Mouse (Mus musculus) bone marrow, adult 2 months (tissue): Measurements from ENCODE around the gene Mitd1. TPM values are rescaled to one million over a fixed set of nuclear protein-coding genes. Genes with fewer than 3 reads are reported as not detected.
A peak's percentile ranks its signal among the peaks of the same experiment; 100 is the strongest.

Experiments
- H3K27ac ChIP-seq: fragments of 200-500 bp; 2 replicates; pipeline ENCODE4 v1.5.1; 2012; ENCODE audit warnings: low read depth, mild to moderate bottlenecking, control low read depth, inconsistent platforms, low read length; ENCODE audit not compliant: control insufficient read depth, poor library complexity, insufficient read depth
- H3K4me1 ChIP-seq: fragments of 200-500 bp; 2 replicates; pipeline ENCODE4 v1.6.1; 2011; ENCODE audit warnings: low read length; ENCODE audit not compliant: control insufficient read depth, insufficient read depth
- H3K4me3 ChIP-seq: fragments of 200-500 bp; replicated peaks from 2 replicates; pipeline ENCODE3; 2011; ENCODE audit warnings: mild to moderate bottlenecking, low read depth, low read length, control low read depth; ENCODE audit not compliant: control insufficient read depth
- CTCF ChIP-seq: fragments of 200-500 bp; IDR thresholded peaks from 2 replicates; pipeline ENCODE4 v1.5.1; 2011; ENCODE audit warnings: low read length, control low read depth; ENCODE audit not compliant: control insufficient read depth, insufficient read depth
- POLR2A ChIP-seq: fragments of 200-500 bp; IDR thresholded peaks from 2 replicates; pipeline ENCODE4 v1.6.1; 2011; ENCODE audit warnings: low read depth, mild to moderate bottlenecking, control low read depth, low read length, borderline replicate concordance; ENCODE audit not compliant: control insufficient read depth
- WGBS: fragments of 180-500 bp; shearing (Covaris S2); methylation state at CpG from one replicate; pipeline ENCODE4 v1.1.7; 2018; 5-methylcytosine and 5-hydroxymethylcytosine counted together
- polyA plus RNA-seq: library from polyadenylated mRNA; stranded (reverse); fragments of >200 nt; gene quantifications from 2 replicates; pipeline ENCODE4 v1.2.4, GENCODE M21; 2011; ENCODE audit warnings: low replicate concordance; ENCODE audit not compliant: missing spikeins, insufficient read depth, insufficient read length

Mitd1 gene
- 14.1 and 15.3 TPM in 2 replicates for polyA plus RNA-seq

DNA sequence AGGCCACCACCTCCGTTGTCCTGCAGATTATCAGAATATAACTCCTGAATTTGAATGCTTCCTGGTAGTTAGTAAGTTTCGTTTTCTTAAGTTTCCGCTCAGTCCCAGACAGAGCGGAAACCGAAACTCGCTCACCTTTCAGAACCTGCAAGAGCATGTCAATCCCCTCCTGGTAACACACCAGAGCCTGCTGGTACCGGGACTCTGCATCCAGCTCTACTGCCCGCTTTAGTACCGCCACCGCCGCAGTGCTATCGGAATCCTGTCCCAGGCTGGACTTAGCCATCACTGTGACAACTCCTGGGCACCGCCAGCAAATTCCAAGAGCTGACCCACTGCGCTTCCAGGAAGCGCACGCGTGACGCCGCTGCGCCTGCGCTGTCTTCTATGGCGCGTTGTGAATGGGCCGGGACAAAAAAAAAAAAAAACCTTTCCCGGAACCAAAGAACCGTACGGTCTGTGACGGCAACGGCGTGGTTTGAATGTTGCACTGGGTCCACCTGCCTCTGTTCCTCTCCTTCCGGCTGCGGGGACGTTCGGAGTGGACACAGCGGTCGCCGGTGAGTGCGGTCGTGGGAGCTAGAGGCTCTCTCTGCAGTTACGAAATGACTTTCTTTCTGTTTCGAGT, at the start of gene Mitd1, which contains the start of gene Mrpl30:
Mitd1 (minus strand) TSS at position 387 of the 628 bp plus-strand sequence.
Mrpl30 (plus strand) TSS at position 453 of the 628 bp plus-strand sequence.
- peak within 1 kb of the TSS; percentile 98 for H3K4me3 ChIP-seq
- TF ChIP-seq POLR2A: peak; percentile 80; the same call in 1 of the 2 replicates
- peak; percentile 15; the same call in 1 of the 2 replicates for TF ChIP-seq CTCF
- H3K27ac ChIP-seq: peak within 1 kb of the TSS; percentile 95
- WGBS: under 1% methylated on average over 41 of the region's 41 CpGs
- peaks cover 1% of the 10 kb centered on the region; the same call in 1 of the 2 replicates for H3K4me1 ChIP-seq

DNA sequence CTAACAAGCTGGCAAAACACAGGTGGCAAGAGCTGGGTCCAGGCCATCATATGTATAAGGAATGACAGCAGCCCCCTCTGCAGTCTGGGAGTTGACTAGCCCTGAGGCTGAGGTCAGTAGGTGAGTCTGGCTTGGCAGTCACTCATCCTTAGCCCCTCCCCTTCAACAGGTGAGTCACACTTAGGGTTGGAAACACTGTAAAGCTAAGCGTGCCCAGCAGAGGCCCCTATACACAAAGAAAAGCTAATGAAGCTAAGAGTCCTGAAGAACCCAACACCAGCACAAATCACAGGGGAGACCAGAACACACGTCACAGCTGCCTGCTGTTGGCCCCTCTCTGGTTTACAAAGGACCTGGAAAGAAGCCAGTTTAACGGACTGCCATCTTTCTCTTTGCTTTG, 41.6 kb upstream of the Mitd1 start:
- Histone ChIP-seq H3K4me3 (no peak overlapping the region), H3K27ac (no peak overlapping the region), H3K4me1 (no peaks in the 10 kb centered on the region)
- 10% methylated on average over 3 of the region's 3 CpGs for WGBS
- no peak for TF ChIP-seq POLR2A
- no peak for TF ChIP-seq CTCF

- WGBS: 68% methylated on average over 8 of the region's 8 CpGs
- no peaks in the 10 kb centered on the region for H3K4me1 ChIP-seq
- no peak overlapping the region for H3K4me3 ChIP-seq
- H3K27ac ChIP-seq: no peak overlapping the region
- TF ChIP-seq CTCF (no peak), POLR2A (no peak)
Measured at GRCm38 (mm10) chr1:37925971-37926370, 35.8 kb upstream of the Mitd1 start.

DNA sequence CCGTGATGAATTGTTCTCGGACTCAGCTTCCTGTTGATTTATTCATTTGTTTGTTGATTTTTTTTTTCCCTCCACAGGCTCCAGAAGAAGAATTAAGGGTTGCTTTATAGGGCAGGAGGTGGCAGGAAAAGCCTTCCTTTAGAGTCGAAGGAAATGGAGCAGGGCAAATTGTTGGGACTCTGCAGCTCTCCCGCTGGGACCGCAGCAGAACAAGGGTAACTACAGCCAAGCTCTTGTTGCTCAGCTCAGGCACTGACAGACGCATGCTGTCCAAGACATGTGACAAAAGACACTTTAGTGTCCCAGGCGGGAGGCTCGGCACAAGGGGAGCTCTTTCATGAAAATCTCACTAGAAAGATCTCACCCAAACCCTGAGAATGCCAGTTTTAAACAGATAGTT, 32.3 kb upstream of the Mitd1 start:
- H3K4me1 ChIP-seq: no peaks in the 10 kb centered on the region
- H3K4me3 ChIP-seq: no peak overlapping the region
- no peak for TF ChIP-seq POLR2A
- TF ChIP-seq CTCF: no peak
- H3K27ac ChIP-seq: no peak overlapping the region
- WGBS: 57% methylated on average over 8 of the region's 8 CpGs

DNA sequence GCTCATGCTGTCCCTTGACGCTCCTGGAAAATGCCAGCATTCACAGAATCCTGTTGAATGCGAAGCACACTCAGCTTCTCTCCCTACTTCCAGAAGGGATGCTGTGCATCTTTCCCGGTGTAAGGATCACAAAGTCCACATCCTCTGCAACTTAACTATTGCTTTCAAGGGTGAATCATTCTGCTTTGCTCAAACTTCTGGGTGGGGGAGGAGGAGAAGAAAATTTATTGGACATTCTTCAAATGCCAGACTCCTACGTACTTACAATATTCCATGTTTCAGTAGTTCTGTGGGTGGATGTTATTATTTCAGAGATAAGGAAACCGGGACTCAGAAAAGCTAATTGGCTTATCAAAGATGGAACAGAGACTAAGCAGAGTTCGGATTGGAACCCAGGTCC, 27.9 kb upstream of the Mitd1 start:
- no peaks in the 10 kb centered on the region for H3K4me1 ChIP-seq
- TF ChIP-seq POLR2A: no peak
- no peak for TF ChIP-seq CTCF
- H3K27ac ChIP-seq: no peak overlapping the region
- 72% methylated on average over 6 of the region's 6 CpGs for WGBS
- H3K4me3 ChIP-seq: no peak overlapping the region

GRCm38 (mm10) chr1:37917666-37918065, 27.5 kb upstream of the Mitd1 start:
- Histone ChIP-seq H3K4me1 (no peaks in the 10 kb centered on the region), H3K27ac (no peak overlapping the region), H3K4me3 (no peak overlapping the region)
- no peak for TF ChIP-seq CTCF
- 75% methylated on average over 13 of the region's 13 CpGs for WGBS

- Histone ChIP-seq H3K27ac (no peak within 1 kb of the TSS), H3K4me3 (no peak within 1 kb of the TSS), H3K4me1 (no peaks in the 10 kb centered on the region)
- TF ChIP-seq CTCF (no peak), POLR2A (no peak)
- WGBS: 55% methylated on average over 5 of the region's 5 CpGs
Measured at GRCm38 (mm10) chr1:37916393-37916792, 26.2 kb upstream of the Mitd1 start, which contains the start of gene Lyg2. Lyg2 (minus strand) TSS chr1:37916493.

GRCm38 (mm10) chr1:37912751-37913150, 22.5 kb upstream of the Mitd1 start:
- TF ChIP-seq CTCF: no peak
- no peak for TF ChIP-seq POLR2A
- no peak overlapping the region for H3K4me3 ChIP-seq
- no peaks in the 10 kb centered on the region for H3K4me1 ChIP-seq
- H3K27ac ChIP-seq: no peak overlapping the region
- WGBS: 86% methylated on average over 2 of the region's 2 CpGs

GRCm38 (mm10) chr1:37903178-37903577, 13.0 kb upstream of the Mitd1 start:
- no peak overlapping the region for H3K4me3 ChIP-seq
- TF ChIP-seq CTCF (peak; percentile 28; the same call in 1 of the 2 replicates), POLR2A (no peak)
- H3K4me1 ChIP-seq: no peaks in the 10 kb centered on the region
- WGBS: 26% methylated on average over 6 of the region's 6 CpGs
- H3K27ac ChIP-seq: no peak overlapping the region
